Mouse (Mus musculus) stomach, embryonic 14.5 days (tissue): Measurements from ENCODE around the gene Abhd17c. TPM values are rescaled to one million over a fixed set of nuclear protein-coding genes. Genes with fewer than 3 reads are reported as not detected.

Experiments
- ATAC-seq: fragments of 200-750 bp; cut with Nextera tagmentation; 2 replicates; pipeline ENCODE4 v1.8.0; 2017; ENCODE audit warnings: low read depth, moderate TSS enrichment; ENCODE audit not compliant: insufficient number of reproducible peaks, insufficient read depth, low FRiP score
- H3K27ac ChIP-seq: fragments of 300-500 bp; sonication (generic); 2 replicates; pipeline ENCODE4 v1.5.1; 2014; ENCODE audit warnings: mild to moderate bottlenecking, low read length, moderate library complexity, mixed read lengths
- H3K27me3 ChIP-seq: fragments of 300-500 bp; sonication (generic); 2 replicates; pipeline ENCODE4 v1.6.1; 2014; ENCODE audit warnings: low read length, control low read depth, mixed read lengths; ENCODE audit not compliant: control insufficient read depth, insufficient read depth
- H3K36me3 ChIP-seq: fragments of 300-500 bp; sonication (generic); 2 replicates; pipeline ENCODE4 v1.6.1; 2014; ENCODE audit warnings: mild to moderate bottlenecking, control low read depth, low read length, moderate library complexity, mixed read lengths; ENCODE audit not compliant: control insufficient read depth, insufficient read depth
- H3K4me1 ChIP-seq: fragments of 300-500 bp; sonication (generic); 2 replicates; pipeline ENCODE4 v1.6.1; 2014; ENCODE audit warnings: low read length, control low read depth, mixed read lengths; ENCODE audit not compliant: control insufficient read depth, insufficient read depth
- H3K4me2 ChIP-seq: fragments of 300-500 bp; sonication (generic); replicated peaks from 2 replicates; pipeline ENCODE4 v1.6.1; 2014; ENCODE audit warnings: low read depth, low read length, control low read depth
- H3K4me3 ChIP-seq: fragments of 300-500 bp; sonication (generic); 2 replicates; pipeline ENCODE4 v1.5.1; 2014; ENCODE audit warnings: low read depth, low read length, control low read depth
- H3K9ac ChIP-seq: fragments of 300-500 bp; sonication (generic); replicated peaks from 2 replicates; pipeline ENCODE4 v1.6.1; 2014; ENCODE audit warnings: low read depth, mild to moderate bottlenecking, control low read depth, low read length, moderate library complexity, mixed read lengths
- H3K9me3 ChIP-seq: fragments of 300-500 bp; sonication (generic); 2 replicates; pipeline ENCODE4 v1.6.1; 2016; ENCODE audit warnings: low read depth, low read length, control low read depth; ENCODE audit not compliant: control insufficient read depth
- WGBS: fragments of 180-500 bp; shearing (Covaris S2); extraction: QIAGEN DNeasy Blood & Tissue Kit; methylation state at CpG from one replicate; pipeline ENCODE4 v1.1.7; 2014; 5-methylcytosine and 5-hydroxymethylcytosine counted together
- polyA plus RNA-seq: library from polyadenylated mRNA; unstranded; fragments of >200 nt; fragmentation: Nextera tagmentation; extraction: Ambion mirVana; gene quantifications from 2 replicates; pipeline ENCODE4 v1.2.1, GENCODE M21; 2014

The Abhd17c gene
- polyA plus RNA-seq, 1 experiment from 2014 or later: 13.5 TPM

- 66% methylated on average over 4 of the region's 4 CpGs for WGBS
- H3K4me3 ChIP-seq: peak overlapping the region; percentile 73; the same call in 1 of the 2 replicates
- H3K4me2 ChIP-seq: peak overlapping the region; percentile 91
- H3K9ac ChIP-seq: 0 out of 2 replicates have a peak overlapping the region, but pooled peaks have one; percentile 88
- no peak for ATAC-seq
- H3K4me1 ChIP-seq: peaks cover 18% of the 10 kb centered on the region
- H3K9me3 ChIP-seq: no peaks in the 10 kb centered on the region
- H3K27me3 ChIP-seq: no peaks in the 10 kb centered on the region
- H3K36me3 ChIP-seq: no peaks in the 10 kb centered on the region
- no peak overlapping the region for H3K27ac ChIP-seq
These were observed 1.9 kb downstream of the Abhd17c start for GRCm38 (mm10) chr7:84149821-84150220.

GRCm38 (mm10) chr7:84148896-84149295, 2.8 kb downstream of the Abhd17c start:
- no peaks in the 10 kb centered on the region for H3K27me3 ChIP-seq
- H3K4me1 ChIP-seq: peaks cover 24% of the 10 kb centered on the region
- WGBS: 91% methylated on average over 3 of the region's 3 CpGs
- no peaks in the 10 kb centered on the region for H3K9me3 ChIP-seq
- no peak for ATAC-seq
- H3K36me3 ChIP-seq: no peaks in the 10 kb centered on the region
- H3K4me3 ChIP-seq: no peak overlapping the region
- H3K4me2 ChIP-seq: no peak overlapping the region
- H3K27ac ChIP-seq: no peak overlapping the region
- no peak overlapping the region for H3K9ac ChIP-seq

DNA sequence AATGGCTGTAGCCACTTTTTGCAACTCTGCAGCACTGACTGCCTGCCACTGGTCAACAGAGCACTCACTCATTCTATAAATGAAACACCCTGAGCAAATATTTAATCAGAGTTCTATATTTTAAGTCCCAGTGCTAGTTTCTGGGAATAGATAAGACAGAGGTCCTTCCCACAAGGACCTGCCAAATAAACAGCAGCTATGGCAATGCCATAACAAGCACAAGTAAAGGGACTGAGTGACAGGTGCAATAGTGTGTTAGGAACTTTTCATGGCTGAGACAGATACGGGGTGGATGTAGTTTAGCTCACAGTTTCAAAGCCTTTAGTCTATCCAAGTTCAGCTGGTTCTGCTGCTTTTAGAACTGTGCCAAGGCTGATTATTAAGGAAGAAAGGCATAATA, 3.9 kb downstream of the Abhd17c start:
- no peak for ATAC-seq
- Histone ChIP-seq H3K36me3 (no peaks in the 10 kb centered on the region), H3K4me1 (peaks cover 36% of the 10 kb centered on the region), H3K9ac (no peak overlapping the region), H3K4me2 (no peak overlapping the region), H3K27ac (no peak overlapping the region), H3K27me3 (no peaks in the 10 kb centered on the region), H3K4me3 (no peak overlapping the region), H3K9me3 (no peaks in the 10 kb centered on the region)
- 74% methylated on average over 1 of the region's 1 CpGs for WGBS

- no peak overlapping the region for H3K9ac ChIP-seq
- no peaks in the 10 kb centered on the region for H3K27me3 ChIP-seq
- no peak overlapping the region for H3K4me2 ChIP-seq
- no peaks in the 10 kb centered on the region for H3K9me3 ChIP-seq
- no peak for ATAC-seq
- H3K36me3 ChIP-seq: no peaks in the 10 kb centered on the region
- WGBS: 78% methylated on average over 2 of the region's 2 CpGs
- H3K4me3 ChIP-seq: no peak overlapping the region
- peaks cover 40% of the 10 kb centered on the region for H3K4me1 ChIP-seq
- H3K27ac ChIP-seq: no peak overlapping the region
These were observed 6.1 kb downstream of the Abhd17c start for GRCm38 (mm10) chr7:84145633-84146032.

GRCm38 (mm10) chr7:84142736-84143473, 8.8 kb downstream of the Abhd17c start:
- ATAC-seq: no peak
- Histone ChIP-seq H3K27ac (no peak overlapping the region), H3K9ac (no peak overlapping the region), H3K9me3 (no peaks in the 10 kb centered on the region), H3K4me3 (no peak overlapping the region), H3K27me3 (no peaks in the 10 kb centered on the region), H3K4me1 (peaks cover 29% of the 10 kb centered on the region; the same call in 1 of the 2 replicates), H3K4me2 (no peak overlapping the region), H3K36me3 (no peaks in the 10 kb centered on the region)
- WGBS: 50% methylated on average over 7 of the region's 7 CpGs

DNA sequence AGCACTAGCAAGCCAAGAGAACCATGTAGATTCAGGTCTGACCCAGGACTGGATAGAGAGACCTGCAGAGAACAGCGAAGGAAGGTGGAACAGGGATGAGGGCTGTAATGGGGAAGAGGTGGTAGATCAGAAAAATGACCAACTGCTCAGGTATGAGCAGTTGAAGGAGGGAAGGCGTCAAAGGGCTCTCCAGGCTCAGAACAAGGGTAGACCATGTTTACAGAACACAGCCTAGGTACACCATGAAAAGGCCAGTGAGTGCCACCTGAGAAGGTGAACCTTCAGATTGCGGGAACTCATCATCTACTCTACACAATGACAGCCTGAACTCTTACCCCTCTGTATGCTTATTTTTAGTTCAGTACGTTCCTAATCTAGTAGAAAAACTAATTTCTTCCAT, 9.5 kb downstream of the Abhd17c start:
- H3K4me3 ChIP-seq: no peak overlapping the region
- H3K27me3 ChIP-seq: no peaks in the 10 kb centered on the region
- no peak overlapping the region for H3K4me2 ChIP-seq
- peaks cover 29% of the 10 kb centered on the region; the same call in 1 of the 2 replicates for H3K4me1 ChIP-seq
- H3K9me3 ChIP-seq: no peaks in the 10 kb centered on the region
- H3K9ac ChIP-seq: no peak overlapping the region
- H3K27ac ChIP-seq: no peak overlapping the region
- ATAC-seq: no peak
- whole genome bisulfite sequencing: 81% methylated on average over 4 of the region's 4 CpGs
- H3K36me3 ChIP-seq: no peaks in the 10 kb centered on the region

- 60% methylated on average over 4 of the region's 4 CpGs for WGBS
- Histone ChIP-seq H3K27me3 (no peaks in the 10 kb centered on the region), H3K4me3 (no peak overlapping the region), H3K4me1 (peaks cover 32% of the 10 kb centered on the region; the same call in 1 of the 2 replicates), H3K9ac (no peak overlapping the region), H3K4me2 (no peak overlapping the region), H3K36me3 (no peaks in the 10 kb centered on the region), H3K9me3 (no peaks in the 10 kb centered on the region), H3K27ac (no peak overlapping the region)
- no peak for ATAC-seq
These were observed 12.1 kb downstream of the Abhd17c start for GRCm38 (mm10) chr7:84139566-84139965.

GRCm38 (mm10) chr7:84138731-84139130, 13.0 kb downstream of the Abhd17c start:
- H3K27ac ChIP-seq: no peak overlapping the region
- ATAC-seq: no peak
- no peak overlapping the region for H3K4me2 ChIP-seq
- H3K27me3 ChIP-seq: no peaks in the 10 kb centered on the region
- no peak overlapping the region for H3K9ac ChIP-seq
- 72% methylated on average over 4 of the region's 4 CpGs for whole genome bisulfite sequencing
- H3K4me1 ChIP-seq: peaks cover 25% of the 10 kb centered on the region; the same call in 1 of the 2 replicates
- no peaks in the 10 kb centered on the region for H3K36me3 ChIP-seq
- no peaks in the 10 kb centered on the region for H3K9me3 ChIP-seq
- no peak overlapping the region for H3K4me3 ChIP-seq

- H3K9me3 ChIP-seq: no peaks in the 10 kb centered on the region
- no peak overlapping the region for H3K27ac ChIP-seq
- WGBS: 61% methylated on average over 3 of the region's 3 CpGs
- no peak overlapping the region for H3K4me3 ChIP-seq
- no peaks in the 10 kb centered on the region for H3K27me3 ChIP-seq
- peaks cover 20% of the 10 kb centered on the region; the same call in 1 of the 2 replicates for H3K4me1 ChIP-seq
- no peak overlapping the region for H3K4me2 ChIP-seq
- no peak for ATAC-seq
- H3K9ac ChIP-seq: no peak overlapping the region
- no peaks in the 10 kb centered on the region for H3K36me3 ChIP-seq
These were observed 13.9 kb downstream of the Abhd17c start for GRCm38 (mm10) chr7:84137779-84138178.
